Mouse (Mus musculus) mature B cell (primary cell): ENCODE data around the gene Dysf.

ENCODE experiments used
- in situ Hi-C: fragments of 300-500 bp; cut with MboI; formaldehyde crosslinking; loops from 2 replicates; pipeline ENCODE4 v1.14.3; 2019

Dysf gene

DNA sequence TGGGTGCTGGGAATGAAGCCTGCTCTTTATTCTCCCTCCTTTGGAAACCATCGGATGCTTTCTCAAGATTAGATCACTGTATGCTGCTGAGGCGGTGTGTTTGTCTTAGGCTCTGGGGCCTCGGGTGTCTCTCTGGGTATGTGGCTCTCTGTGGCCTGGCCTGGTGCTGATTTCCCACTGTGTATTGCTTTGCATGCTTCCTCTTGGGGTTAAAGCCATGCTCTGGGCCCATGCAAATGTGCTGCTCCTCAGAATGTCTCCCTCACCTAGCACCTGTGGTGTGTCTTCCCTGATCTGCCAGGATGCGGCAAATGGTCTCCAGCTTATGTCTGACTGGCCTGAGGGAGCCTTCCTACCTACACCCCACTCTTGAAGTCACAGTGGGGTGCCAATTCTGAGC is 41.8 kb downstream of the Dysf start:
- in situ Hi-C loops = no loop called here

DNA sequence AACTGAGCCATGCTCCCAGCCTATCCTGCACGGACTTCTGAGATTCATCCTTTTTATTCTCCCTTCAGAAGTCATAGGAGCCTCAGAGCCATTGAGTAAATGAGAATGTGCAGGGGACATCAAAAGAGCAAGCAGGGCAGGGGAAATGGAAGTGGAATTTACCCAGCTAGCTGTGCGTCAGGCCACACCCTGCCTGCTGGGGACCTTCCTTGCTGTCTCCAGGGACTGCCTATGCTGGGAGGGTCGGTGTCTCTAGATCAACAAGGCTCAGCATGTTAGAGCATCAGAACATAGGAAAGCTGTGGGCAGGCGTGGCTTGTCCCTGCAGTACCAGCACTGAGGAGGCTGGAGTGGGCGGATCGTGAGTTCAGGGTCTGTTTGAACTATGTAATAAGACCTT is 42.6 kb downstream of the Dysf start:
- in situ Hi-C loops = no loop called here

DNA sequence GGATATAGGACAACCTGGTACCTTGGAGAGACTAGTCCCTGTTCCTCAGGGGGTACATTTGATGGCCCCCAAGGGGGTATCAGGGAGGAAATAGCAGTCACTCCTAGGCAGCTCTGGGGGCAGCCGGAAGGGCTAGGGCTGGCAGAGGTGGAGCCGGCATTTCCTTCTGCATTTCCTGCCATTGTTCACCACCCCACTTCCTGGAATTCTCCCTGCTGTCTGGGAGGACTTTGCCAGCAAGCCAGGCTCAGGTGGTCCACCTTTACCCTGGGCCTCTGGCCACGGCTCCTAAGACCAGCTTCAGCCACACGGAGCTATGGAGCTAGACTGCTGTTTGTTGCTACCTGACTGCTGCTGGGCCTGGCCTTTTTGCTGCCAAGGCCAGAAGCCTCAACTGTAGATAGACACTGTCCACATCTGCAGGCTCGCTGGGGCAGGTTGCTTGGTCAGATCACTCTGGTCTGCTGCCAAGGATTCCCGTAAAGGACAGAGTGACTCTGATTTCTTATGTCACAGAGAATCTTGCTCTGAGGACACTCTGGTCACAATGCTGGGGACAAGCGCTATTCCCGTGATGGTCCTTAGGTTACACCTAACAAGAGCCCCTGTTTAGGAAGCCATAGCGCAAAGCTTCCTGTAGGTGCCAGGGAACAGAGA is 45.6 kb downstream of the Dysf start:
- in situ Hi-C loops = no loop called here

DNA sequence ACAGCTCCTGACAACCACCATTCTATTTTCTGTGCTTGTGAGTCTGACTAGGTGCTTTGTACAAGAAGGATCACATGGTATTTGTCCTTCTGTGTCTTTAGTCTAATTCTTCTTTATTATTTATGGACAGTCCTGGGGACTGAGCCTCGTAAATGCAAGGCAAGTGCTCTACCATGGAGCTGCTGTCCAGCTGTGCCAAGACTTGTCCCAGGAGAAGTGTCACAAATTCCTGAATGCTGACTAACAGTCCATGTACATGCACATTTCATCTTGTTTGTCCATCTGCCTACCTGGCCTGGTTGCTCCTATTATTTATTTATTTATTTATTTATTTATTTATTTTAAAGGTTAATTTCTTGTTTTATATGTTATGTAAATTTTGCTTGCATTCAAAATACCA is 47.2 kb downstream of the Dysf start:
- in situ Hi-C loops = no loop called here

DNA sequence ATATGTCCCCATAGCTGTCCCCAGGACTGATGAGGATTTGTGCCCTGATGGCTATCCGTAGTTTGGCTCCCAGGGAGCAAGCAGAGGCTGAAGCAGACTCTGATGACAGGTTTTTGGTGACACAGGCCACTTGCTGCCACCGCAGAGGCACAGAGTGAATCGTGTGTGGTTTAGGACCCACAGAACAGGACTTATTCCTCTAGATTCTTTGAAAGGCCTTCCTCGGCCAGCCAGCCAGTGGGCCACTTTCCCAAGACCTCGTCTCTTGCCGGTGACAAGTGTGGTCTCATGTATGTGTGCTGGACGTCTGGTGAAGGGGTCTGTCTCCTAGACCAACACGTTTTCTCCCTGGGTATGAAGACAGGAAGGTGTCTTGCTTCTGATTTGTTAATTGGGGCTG is 48.8 kb downstream of the Dysf start:
- in situ Hi-C loops = no loop called here

DNA sequence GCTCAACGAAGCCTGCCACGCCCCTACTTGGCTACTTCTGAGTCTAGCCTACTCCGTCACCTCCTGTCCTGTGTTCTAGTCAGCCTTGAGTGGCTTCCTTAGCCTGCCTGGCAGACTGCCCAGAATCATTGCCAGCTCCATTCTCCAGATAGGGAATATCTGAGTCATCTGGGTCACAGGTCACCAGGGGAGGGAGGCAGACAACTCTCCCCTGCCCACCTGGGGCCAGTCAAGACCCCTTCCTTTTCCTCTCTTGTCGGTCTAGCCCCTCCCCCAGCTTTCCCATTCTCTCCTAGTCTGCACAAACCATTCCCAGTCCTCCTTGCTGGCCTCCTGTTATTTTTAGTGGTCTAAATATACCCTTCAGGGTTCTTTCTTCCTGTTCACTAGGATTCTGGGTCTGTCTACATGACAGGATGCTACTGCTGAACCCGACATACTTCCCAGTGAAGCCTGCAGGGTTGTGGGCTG is 50.3 kb downstream of the Dysf start:
- in situ Hi-C loops = no loop called here

DNA sequence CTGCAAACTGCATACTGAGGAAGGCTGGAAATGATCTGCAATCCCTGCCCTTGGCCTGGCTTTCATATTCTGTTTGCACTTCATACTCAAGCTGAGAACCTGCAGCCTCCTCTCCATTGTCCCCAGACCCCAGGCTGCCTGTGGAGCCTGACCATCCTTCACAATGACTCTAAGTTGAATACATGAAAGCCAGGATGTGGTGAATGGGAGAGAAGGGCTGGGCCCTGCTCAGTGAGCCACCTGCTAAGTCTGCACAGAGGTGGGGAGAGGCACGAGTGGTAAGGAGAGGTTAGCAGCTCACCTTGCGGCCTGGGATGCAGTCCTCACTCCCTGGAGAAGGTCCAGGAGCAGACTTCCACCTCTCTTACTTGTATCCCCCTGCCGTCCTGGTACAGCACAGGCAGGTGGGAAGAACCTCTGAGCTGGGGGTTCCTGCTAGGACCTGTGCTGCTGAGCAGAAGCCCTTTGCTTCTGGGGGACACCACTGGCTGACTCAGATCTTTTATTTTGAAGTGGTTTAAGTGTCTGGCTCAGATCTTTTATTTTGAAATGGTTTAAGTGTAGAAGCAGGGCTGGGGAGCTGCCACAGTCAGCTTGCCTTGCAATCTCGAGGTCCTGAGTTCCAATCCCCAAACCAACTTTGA is 51.5 kb downstream of the Dysf start:
- in situ Hi-C loops = loop anchor here (10.0 kb wide), 1 partner anchor 185 kb away; no protein-coding TSS in a partner anchor

DNA sequence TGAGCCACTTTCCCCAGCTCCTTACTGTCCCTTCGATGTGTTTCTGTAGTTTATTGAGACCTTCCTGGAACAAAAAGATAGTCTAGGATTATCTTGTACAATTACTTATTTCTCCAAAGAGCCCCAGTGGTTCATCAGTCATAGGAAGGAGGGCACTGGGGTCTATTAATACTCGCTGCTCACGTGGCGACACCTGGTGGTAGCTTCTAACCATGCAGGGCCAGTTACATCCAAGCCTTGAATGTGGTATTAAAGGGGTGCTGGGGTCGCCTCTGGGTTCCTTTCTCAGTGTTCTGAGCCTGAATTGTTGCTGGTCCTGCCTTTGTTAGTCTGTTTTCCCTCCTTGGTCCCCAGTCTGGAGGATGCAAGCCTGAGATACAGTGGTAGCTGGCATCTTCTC is 52.9 kb downstream of the Dysf start:
- in situ Hi-C loops = loop anchor here (10.0 kb wide), 1 partner anchor 187 kb away; no protein-coding TSS in a partner anchor

DNA sequence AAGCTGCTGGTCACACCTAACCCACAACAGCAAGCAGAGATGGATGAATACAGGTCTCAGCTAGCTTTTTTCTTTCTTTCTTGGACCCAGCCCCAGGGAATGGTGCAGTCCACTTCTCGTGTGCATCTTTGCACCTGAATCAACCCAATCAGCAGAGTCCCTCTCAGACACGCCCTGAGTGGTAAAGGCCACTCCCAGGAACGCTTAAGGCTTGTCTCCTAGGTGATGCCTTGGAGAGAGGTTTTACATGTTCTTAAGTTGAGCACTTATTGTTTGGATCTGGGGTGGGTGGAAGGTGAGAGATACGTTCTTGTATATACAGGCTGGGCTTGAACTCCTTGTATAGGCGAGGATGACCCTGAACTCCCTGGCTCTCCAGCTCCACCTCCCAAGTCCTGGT is 54.2 kb downstream of the Dysf start:
- in situ Hi-C loops = loop anchor here (10.0 kb wide), 1 partner anchor 188 kb away; no protein-coding TSS in a partner anchor

DNA sequence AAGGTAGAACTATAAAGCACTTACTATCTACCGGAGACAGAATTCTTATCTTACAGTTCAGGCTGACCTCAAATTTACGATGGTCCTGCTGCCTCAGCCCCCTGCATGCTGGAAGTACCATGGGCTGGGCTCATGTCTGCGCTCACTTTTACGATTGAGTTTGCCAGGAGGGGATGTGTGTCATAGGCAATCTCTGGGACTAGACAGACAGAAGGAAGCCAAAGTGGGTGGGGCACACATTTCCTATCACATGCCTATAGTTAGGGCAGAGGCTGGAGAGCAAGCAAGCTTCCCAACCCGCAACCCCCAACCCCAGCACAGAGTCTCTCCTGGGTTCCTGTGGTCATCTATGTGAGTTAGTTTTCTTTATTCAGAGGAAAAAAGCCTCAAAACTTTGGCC is 59.8 kb downstream of the Dysf start:
- in situ Hi-C loops = loop anchor here (10.0 kb wide), 1 partner anchor 193 kb away; no protein-coding TSS in a partner anchor

DNA sequence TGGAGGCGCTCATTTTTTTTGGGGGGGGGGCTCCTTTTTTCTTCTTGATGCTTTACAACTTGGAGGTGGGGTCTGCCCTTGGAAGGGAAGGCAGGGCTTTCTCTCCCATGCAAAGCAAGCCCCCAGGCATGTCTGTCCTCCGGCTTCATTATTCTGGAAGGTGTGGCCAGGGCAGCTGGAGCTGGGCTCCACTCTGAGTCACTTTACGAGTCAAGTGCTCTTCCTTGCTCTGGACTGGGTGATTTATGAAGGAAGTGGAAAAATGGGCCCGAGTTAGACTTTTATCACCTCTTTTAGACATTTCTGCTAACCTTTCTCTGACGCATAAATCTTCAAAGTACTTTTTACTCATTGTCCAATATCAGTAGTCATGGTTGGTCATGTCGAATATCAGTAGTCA is 61.9 kb downstream of the Dysf start:
- in situ Hi-C loops = no loop called here

DNA sequence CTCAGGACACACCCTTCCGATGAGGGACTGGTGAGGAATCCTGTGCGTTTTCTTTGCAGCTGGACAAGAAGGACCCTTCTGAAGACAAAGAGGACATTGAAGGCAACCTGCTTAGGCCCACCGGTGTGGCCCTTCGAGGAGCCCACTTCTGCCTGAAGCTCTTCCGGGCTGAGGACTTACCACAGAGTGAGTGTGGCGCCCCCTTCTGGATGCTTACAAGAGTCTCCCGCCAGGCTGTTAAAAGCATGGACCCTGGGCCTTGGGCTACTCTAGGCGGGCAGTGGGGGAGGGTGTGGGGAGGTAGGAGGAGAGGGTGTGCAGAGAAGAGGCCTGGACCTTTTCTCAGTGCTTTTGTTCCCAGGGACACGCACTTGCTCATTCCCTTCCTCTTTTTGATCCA is 64.2 kb downstream of the Dysf start:
- in situ Hi-C loops = no loop called here

DNA sequence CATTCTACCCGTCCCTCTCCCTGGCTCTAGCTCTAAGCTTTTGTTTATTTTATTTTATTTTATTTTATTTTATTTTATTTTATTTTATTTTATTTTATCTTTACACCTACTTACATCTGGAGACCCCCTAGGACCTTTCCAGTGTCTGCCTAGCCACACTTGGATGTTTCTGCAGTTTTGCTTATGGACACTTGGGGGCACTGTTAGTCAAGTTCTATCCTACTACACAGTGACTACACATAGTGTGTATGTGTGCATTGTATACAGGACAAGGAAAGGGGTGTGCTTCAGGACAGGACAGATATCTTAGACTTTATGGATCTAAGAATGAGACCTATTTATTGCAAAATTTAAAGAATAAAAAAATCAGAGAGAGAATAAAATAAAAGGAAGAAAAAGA is 69.8 kb downstream of the Dysf start:
- in situ Hi-C loops = no loop called here

DNA sequence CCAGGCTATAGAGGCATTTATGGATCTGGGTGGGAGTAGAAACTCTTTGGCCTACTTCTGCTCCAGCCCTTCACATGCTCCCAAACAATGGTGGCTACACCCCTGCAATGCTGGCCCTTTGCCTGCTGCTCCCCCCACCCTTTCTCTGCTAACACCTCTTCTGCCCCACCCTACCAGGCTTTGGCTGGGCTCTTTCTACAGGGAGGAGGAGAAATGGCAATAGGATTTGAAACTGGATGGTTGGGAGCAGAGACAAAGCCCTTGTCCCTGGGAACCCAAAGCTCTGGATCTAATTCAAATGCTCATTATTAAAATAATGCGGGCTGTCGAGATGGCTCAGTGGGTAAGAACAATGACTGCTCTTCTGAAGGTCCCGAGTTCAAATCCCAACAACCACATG is 72.2 kb downstream of the Dysf start:
- in situ Hi-C loops = no loop called here

DNA sequence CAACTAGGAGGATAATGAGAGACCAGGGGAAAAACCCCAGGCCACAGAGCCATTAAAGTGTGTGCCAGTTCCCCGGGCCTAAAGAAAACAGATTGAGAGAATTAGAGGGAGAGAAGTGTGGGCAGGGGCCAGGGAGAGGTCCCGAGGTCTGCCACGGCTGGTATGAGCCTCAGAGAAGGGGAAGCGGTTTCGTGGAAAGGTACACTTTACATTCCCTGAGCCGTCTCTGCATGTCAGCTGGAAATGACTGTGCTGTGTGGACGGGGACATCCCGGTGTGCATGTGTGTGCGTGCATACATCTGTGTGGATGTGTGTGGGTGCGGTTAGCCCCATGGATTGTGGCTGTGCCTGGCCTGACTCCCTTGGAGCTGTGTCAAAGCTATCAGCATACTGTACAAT is 76.4 kb downstream of the Dysf start:
- in situ Hi-C loops = no loop called here

DNA sequence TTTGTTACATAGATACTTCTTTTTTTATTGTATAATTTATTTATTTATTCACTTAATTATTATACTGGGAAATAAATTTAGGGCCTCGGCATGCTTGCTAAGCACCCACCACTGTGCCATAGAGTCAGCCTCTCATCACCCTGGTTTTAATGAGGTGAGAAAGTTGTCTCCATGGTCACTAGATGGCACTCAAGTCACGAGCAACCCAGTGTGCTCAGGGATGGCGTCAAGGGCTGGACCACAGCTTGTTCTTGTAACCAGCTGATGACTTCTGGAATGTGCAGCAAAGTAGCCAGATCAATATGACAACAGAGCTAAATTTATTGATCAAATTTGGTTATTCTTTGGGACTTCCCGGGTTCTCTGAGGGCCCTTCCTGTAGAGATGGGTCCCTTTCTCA is 85.1 kb downstream of the Dysf start:
- in situ Hi-C loops = no loop called here

DNA sequence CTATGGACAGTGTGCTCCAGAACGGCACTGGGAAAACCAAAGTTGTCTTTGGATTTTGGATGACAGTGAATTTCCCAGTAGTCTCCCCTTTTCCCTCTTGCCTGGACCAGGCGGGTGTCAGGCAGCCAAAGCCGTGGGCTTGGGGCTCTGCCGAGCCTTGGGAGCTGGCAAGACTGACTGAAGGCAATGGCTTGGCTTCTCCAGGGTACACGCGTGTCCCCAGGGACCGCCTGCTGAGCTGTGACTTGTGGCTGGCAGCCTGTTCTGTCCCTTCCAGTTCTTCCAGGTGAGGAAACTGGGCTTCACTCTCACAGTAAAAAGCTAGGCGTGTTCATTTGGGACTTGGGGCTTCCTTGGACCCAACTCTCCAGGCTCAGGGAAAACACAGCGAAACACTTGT is 86.1 kb downstream of the Dysf start:
- in situ Hi-C loops = no loop called here

DNA sequence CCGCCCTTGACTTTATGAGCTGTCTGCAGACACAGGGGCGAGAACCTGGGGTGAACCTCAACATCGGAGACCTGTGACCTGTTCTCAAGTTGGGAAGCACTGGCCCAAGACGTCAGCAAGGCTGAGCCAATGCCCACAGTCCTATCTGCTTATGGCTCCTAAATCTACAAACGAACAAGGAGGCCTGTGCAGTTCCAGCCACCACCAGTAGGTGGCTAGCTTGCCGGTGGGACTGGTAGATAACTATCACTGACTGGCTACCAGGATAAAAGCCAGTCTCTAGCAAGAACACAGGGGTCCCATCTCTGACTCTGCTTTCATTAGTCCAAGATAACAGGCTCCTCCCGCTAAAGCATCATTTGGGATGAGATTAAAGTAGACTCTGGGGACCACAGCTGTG is 86.6 kb downstream of the Dysf start:
- in situ Hi-C loops = no loop called here

DNA sequence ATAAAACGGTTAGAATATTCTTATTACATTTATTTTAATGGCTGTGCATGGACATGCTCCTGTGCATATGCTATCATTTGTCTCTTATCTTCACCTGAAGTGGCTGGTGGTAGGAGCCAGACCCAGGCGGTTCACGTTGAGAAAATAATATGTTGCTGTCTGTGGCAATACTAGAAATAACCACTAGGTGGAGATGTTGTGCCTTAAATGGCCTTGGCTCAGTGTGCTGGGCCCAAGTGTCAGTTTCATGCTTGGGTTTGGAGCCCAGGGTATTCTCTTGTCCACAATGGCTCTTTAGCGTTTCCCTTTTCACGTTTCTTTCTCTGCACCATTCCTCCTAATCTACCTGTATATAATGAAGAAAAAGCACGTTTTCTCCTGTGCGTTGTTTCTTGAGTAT is 87.5 kb downstream of the Dysf start:
- in situ Hi-C loops = no loop called here

DNA sequence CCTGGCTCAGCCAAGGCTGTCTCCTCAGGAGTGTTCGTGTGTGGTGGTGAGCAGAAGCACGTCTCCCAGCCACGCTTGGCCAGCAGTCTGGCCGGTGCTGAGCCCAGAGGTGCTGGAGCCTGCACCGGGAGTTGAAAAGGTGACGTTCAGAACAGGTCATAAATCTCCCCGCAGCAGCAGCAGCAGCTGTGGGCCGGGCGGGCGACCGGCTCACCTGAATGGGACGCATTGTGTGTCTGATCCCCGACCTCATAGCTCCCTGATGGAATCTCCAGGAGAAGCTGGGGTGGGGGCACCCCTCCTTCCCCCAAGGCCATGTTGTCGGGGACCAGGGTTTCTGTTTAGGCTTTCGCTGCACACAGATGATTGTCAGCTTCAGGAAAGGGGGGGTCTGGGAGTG is 93.6 kb downstream of the Dysf start:
- in situ Hi-C loops = no loop called here

DNA sequence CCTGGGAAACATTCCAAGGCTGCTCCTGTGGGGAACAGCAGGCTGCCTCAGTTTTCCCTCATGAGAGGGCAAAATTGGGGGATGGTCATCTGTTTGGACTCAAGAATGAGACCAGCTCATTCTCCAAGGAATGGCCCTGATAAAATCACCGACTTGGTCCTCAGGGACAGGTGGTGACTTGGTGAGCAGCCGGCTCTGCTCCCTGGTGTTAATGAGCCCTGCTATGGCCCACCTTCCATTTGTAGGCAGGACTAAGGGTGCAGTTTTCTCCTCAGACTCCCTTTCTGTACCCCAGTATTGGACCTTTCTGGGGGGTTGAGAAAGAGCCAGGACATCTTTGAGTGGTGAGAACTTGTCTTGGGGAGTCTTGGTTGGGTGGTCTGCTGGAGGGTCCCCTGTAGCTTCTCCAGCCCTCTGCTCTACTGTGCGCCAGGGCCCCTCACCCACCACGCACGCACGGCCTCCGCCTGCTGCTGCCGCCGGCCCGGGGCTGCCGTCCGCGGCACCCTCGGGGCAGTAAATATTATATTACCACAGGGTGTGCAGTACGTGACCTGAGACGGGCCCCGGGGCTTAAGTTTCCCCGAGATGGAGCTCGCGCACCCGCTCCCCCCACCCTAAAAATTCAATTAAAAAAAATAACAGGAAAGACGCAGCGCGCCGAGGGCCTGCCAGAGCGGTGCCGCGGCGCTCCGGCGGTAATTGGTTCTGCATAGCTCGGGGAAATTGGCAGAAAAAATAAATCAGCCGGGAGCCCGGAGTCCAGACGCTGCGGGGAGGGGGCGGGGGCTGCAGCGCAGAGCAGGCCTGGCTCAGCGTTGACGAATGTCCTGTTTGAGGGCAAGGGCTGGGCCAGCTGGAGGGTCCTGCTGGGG is 97.0 kb downstream of the Dysf start:
- in situ Hi-C loops = no loop called here

DNA sequence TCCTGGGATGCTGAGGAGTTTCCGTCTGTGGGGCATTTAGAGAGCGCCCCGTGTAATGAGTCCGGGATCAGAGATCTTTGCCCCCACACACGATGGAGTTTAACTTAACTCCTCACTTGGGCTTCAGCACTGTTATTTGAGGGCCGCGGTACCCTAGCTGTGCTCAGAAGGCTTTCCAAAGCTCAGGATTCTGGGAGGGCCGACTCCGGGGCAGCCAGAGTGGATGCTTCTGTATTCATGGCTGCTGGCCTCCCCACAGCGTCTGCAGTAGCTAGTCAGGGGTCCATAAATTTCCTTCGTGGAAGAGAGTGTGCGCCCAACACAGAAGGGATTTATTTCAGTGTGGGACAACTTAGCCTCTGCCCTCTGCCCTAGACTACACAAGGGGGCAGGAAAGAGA is 97.7 kb downstream of the Dysf start:
- in situ Hi-C loops = no loop called here

DNA sequence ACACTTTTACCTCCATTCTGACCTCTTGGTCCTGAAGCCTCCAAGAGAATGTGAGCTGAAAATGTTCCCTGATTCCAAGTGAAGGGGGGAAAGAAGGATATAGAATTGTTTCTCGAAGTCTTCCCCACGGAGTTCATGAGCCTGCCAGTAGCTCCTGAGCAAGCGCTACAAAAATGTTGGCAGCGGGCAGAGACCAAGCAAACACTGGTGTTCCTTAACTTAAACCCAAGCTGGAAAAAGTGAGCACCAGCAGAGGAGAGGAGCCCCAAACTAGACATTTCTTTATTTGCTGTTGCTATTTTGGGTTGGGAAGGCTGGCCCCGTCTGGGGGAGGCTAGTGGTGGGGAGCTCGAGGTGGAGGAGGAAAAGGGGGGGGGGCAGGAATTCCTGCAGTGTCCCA is 102.0 kb downstream of the Dysf start:
- in situ Hi-C loops = no loop called here
